Mouse (Mus musculus) G1E (cell line): ENCODE data around the gene Ifitm6.

Experiments used
- CTCF ChIP-seq: IDR thresholded peaks from 2 replicates; pipeline ENCODE4 v1.5.1; 2012; ENCODE audit warnings: low read depth, low read length, inconsistent platforms, mixed read lengths
- GATA1 ChIP-seq: IDR thresholded peaks from 2 replicates; pipeline ENCODE4 v1.6.1; 2012; ENCODE audit warnings: borderline replicate concordance, low read length, inconsistent platforms, mixed read lengths
- POLR2AphosphoS5 ChIP-seq: IDR thresholded peaks from 2 replicates; pipeline ENCODE4 v1.6.1; 2012; ENCODE audit warnings: low read depth, low read length, inconsistent platforms; ENCODE audit not compliant: insufficient replicate concordance
- TAL1 ChIP-seq: conservative IDR thresholded peaks from 2 replicates; pipeline ENCODE4 v1.6.1; 2012; ENCODE audit warnings: low read depth, low read length, inconsistent platforms, mixed read lengths

DNA sequence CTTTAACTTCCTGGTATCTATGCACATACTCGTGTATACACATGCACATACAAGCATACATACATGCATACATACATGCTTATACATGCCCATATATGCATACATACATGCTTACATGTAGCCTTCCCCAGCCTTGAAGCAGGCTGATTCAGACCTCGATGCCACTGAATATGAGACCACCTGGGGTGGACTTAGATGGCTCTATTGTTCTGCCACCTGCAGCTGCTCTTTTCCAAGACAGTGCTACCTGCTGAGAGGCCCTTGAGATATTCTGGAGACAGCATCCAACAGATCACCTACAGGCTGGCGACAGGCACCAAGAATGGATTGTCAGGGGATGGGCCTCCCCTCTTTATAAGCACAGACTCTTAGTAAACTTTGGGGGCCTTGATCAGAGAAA is 12.7 kb upstream of the Ifitm6 start:
- no peak for TF ChIP-seq CTCF
- TF ChIP-seq GATA1 = no peak
- TF ChIP-seq TAL1 = no peak
- no peak for TF ChIP-seq POLR2AphosphoS5
